Mouse (Mus musculus): Measurements from ENCODE around the gene Itga5. TPM values are rescaled to one million over a fixed set of nuclear protein-coding genes. Genes with fewer than 3 reads are reported as not detected.

Itga5 gene
- total and polyA plus RNA-seq, 2 experiments from 2014 or later: 3.8 to 6.8 TPM

- Histone ChIP-seq H3K4me3 (ENCODE audit: low read depth, low read length) (no peak overlapping the region), H3K9me3 (ENCODE audit: low read length) (no peaks in the 10 kb centered on the region), H3K9ac (replicated peaks; ENCODE audit: low read length, poor library complexity, severe bottlenecking) (no peak overlapping the region), H3K4me1 (ENCODE audit: insufficient read depth, low read length) (peaks cover 5% of the 10 kb centered on the region), H3K27ac (ENCODE audit: low read depth, low read length) (no peak overlapping the region), H3K4me2 (ENCODE audit: low read depth, low read length, poor library complexity, severe bottlenecking) (no peak overlapping the region), H3K36me3 (ENCODE audit: insufficient read depth, low read length) (no peaks in the 10 kb centered on the region), H3K27me3 (ENCODE audit: insufficient read depth, low read length) (peaks cover 9% of the 10 kb centered on the region)
- 79% methylated on average over 1 of the region's 1 CpGs for WGBS
- DNase-seq (ENCODE audit: low spot score) (no peak), ATAC-seq (ENCODE audit: low FRiP score) (no peak)
- TF ChIP-seq CTCF (IDR thresholded peaks at IDR 0.05): no peak
Observed at GRCm38 (mm10) chr15:103369123-103369522, 2.6 kb upstream of the Itga5 start.

- Histone ChIP-seq H3K9me3 (ENCODE audit: low read length) (no peaks in the 10 kb centered on the region), H3K4me2 (ENCODE audit: low read depth, low read length, poor library complexity, severe bottlenecking) (no peak overlapping the region), H3K4me3 (ENCODE audit: low read depth, low read length) (no peak overlapping the region), H3K27me3 (ENCODE audit: insufficient read depth, low read length) (peaks cover 9% of the 10 kb centered on the region), H3K9ac (replicated peaks; ENCODE audit: low read length, poor library complexity, severe bottlenecking) (no peak overlapping the region), H3K4me1 (ENCODE audit: insufficient read depth, low read length) (peaks cover 5% of the 10 kb centered on the region), H3K27ac (ENCODE audit: low read depth, low read length) (no peak overlapping the region), H3K36me3 (ENCODE audit: insufficient read depth, low read length) (no peaks in the 10 kb centered on the region)
- no peak for ATAC-seq (ENCODE audit: low FRiP score)
- TF ChIP-seq CTCF (IDR thresholded peaks at IDR 0.05): no peak
- WGBS: 89% methylated on average over 4 of the region's 4 CpGs
- DNase-seq (ENCODE audit: low spot score): no peak
Observed at GRCm38 (mm10) chr15:103368179-103368940, 1.8 kb upstream of the Itga5 start.

DNA sequence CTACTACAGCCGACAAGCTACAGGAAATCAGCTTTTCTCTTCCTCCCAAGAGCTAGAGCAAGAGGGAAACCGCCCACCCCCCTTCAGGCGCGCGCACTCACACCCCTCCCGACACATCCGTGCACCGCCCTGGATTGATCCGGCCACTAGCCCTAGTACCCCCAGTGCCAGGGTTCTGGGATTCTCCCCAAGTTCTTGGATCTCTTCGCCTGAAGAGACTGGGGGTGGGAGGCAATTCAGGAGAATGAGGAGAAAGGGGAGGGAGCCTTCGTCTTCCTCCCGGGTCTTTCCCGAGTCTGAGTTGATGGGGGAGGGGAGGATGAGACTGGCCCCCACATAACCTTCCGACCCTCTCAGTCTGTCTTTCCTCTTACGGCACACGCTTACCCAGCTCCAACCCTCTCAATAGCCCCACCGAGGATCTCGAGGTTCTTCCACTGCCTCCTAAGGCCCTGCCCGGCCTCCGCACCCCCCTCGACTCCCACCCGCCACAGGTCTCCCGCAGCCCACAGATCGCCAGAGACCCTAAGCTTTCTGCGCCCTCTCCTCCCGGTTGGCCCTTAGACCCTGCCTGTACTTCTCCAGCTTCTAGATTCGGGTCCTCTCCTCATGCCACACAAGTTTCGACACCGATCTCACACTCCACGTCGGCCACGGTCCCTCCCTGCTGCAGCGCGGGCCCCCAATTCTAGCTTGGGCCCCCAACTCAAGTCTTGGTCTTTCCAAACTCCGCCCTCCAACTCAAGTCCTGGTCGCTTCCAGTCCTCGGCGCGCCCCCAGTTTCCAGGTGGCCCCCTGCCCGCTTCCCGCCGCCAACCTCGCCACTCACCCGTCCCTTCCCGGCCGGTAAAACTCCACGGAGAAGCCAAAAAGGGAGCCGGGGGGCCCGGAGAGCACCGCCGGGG, 840 bp downstream of the Itga5 start:
- peak overlapping the region; percentile 50 for H3K9ac ChIP-seq (replicated peaks; ENCODE audit: low read length, poor library complexity, severe bottlenecking)
- peak; percentile 28; the same call in 1 of the 2 replicates for ATAC-seq (ENCODE audit: low FRiP score)
- TF ChIP-seq CTCF (IDR thresholded peaks at IDR 0.05): no peak
- H3K4me3 ChIP-seq (ENCODE audit: low read depth, low read length): peak overlapping the region; percentile 51
- H3K36me3 ChIP-seq (ENCODE audit: insufficient read depth, low read length): no peaks in the 10 kb centered on the region
- peak overlapping the region; percentile 94 for H3K4me2 ChIP-seq (ENCODE audit: low read depth, low read length, poor library complexity, severe bottlenecking)
- H3K27me3 ChIP-seq (ENCODE audit: insufficient read depth, low read length): peaks cover 9% of the 10 kb centered on the region
- no peak for DNase-seq (ENCODE audit: low spot score)
- peaks cover 5% of the 10 kb centered on the region for H3K4me1 ChIP-seq (ENCODE audit: insufficient read depth, low read length)
- 1% methylated on average over 51 of the region's 51 CpGs for WGBS
- no peak overlapping the region for H3K27ac ChIP-seq (ENCODE audit: low read depth, low read length)
- H3K9me3 ChIP-seq (ENCODE audit: low read length): no peaks in the 10 kb centered on the region

- Histone ChIP-seq H3K36me3 (ENCODE audit: insufficient read depth, low read length) (no peaks in the 10 kb centered on the region), H3K4me3 (ENCODE audit: low read depth, low read length) (peak overlapping the region; percentile 51; the same call in 1 of the 2 replicates), H3K4me1 (ENCODE audit: insufficient read depth, low read length) (peaks cover 5% of the 10 kb centered on the region), H3K27me3 (ENCODE audit: insufficient read depth, low read length) (peaks cover 9% of the 10 kb centered on the region), H3K27ac (ENCODE audit: low read depth, low read length) (no peak overlapping the region), H3K9ac (replicated peaks; ENCODE audit: low read length, poor library complexity, severe bottlenecking) (no peak overlapping the region), H3K4me2 (ENCODE audit: low read depth, low read length, poor library complexity, severe bottlenecking) (no peak overlapping the region), H3K9me3 (ENCODE audit: low read length) (no peaks in the 10 kb centered on the region)
- TF ChIP-seq CTCF (IDR thresholded peaks at IDR 0.05): no peak
- DNase-seq (ENCODE audit: low spot score) (no peak), ATAC-seq (ENCODE audit: low FRiP score) (no peak)
- WGBS: 56% methylated on average over 4 of the region's 4 CpGs
Observed at GRCm38 (mm10) chr15:103364761-103365160, 1.8 kb downstream of the Itga5 start.

DNA sequence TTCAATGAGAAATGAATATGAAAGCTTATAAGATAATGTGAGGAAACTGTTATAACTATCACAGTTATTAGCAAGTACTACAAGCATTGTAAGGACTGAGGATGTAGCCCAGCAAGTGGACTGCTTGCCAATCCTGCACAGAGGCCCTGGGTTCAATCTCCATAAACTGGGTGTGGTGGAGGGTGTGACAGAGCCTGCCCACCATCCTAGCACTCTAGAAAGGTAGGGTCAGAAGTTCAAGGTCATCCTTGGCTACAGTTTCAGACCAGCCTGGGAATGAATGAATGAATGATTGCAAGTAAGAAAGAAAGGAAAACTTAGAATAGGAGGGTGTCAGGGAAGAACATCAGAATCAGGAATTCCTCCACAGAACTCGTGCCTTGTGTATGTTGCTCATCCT, 2.8 kb downstream of the Itga5 start:
- H3K4me1 ChIP-seq (ENCODE audit: insufficient read depth, low read length): peaks cover 5% of the 10 kb centered on the region
- no peak for ATAC-seq (ENCODE audit: low FRiP score)

GRCm38 (mm10) chr15:103362950-103363349, 3.6 kb downstream of the Itga5 start:
- Histone ChIP-seq H3K4me1 (ENCODE audit: insufficient read depth, low read length) (peaks cover 5% of the 10 kb centered on the region), H3K36me3 (ENCODE audit: insufficient read depth, low read length) (no peaks in the 10 kb centered on the region), H3K27me3 (ENCODE audit: insufficient read depth, low read length) (peaks cover 9% of the 10 kb centered on the region), H3K4me3 (ENCODE audit: low read depth, low read length) (no peak overlapping the region), H3K9ac (replicated peaks; ENCODE audit: low read length, poor library complexity, severe bottlenecking) (no peak overlapping the region), H3K4me2 (ENCODE audit: low read depth, low read length, poor library complexity, severe bottlenecking) (no peak overlapping the region), H3K9me3 (ENCODE audit: low read length) (no peaks in the 10 kb centered on the region), H3K27ac (ENCODE audit: low read depth, low read length) (no peak overlapping the region)
- TF ChIP-seq CTCF (IDR thresholded peaks at IDR 0.05): no peak
- WGBS: 91% methylated on average over 3 of the region's 3 CpGs
- no peak for ATAC-seq (ENCODE audit: low FRiP score)
- DNase-seq (ENCODE audit: low spot score): no peak

More for the DNA sequence above, 2.8 kb downstream of the Itga5 start:
- no peak overlapping the region for H3K4me3 ChIP-seq (ENCODE audit: low read depth, low read length)
- H3K4me2 ChIP-seq (ENCODE audit: low read depth, low read length, poor library complexity, severe bottlenecking): no peak overlapping the region
- DNase-seq (ENCODE audit: low spot score): no peak
- H3K36me3 ChIP-seq (ENCODE audit: insufficient read depth, low read length): no peaks in the 10 kb centered on the region
- TF ChIP-seq CTCF (IDR thresholded peaks at IDR 0.05): no peak
- no peaks in the 10 kb centered on the region for H3K9me3 ChIP-seq (ENCODE audit: low read length)
- H3K9ac ChIP-seq (replicated peaks; ENCODE audit: low read length, poor library complexity, severe bottlenecking): no peak overlapping the region
- no peak overlapping the region for H3K27ac ChIP-seq (ENCODE audit: low read depth, low read length)
- WGBS: 64% methylated on average over 1 of the region's 1 CpGs
- peaks cover 9% of the 10 kb centered on the region for H3K27me3 ChIP-seq (ENCODE audit: insufficient read depth, low read length)
